Mouse (Mus musculus): ENCODE results near the gene Pga5. TPM values are rescaled to one million over a fixed set of nuclear protein-coding genes. Genes with fewer than 3 reads are reported as not detected.

Pga5 gene
- polyA plus RNA-seq, 1 experiment from 2014 or later: not detected

DNA sequence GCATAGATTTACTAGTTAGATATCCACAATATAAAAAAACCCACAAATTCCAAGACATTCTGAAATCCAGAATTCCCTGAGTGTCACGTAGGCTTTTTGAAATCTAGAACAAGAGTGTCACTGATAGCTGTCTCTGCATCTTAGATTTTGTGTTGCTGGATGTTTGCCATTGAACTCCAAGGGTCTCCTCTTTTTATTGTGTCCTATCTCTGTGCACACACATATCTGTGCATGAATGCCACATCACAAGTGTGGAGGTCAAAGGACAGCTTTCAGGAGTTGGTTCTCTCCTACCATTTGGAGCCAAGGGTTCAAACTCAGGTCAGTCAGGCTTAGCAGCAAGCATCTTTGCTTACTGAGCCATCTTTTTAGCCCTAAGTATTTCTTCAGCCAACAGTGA is 30.0 kb upstream of the Pga5 start:
- no peaks in the 10 kb centered on the region for H3K9me3 ChIP-seq (replicated peaks; ENCODE audit: control insufficient read depth, low read length)
- H3K27ac ChIP-seq (ENCODE audit: low read length): no peak overlapping the region
- no peak overlapping the region for H3K4me3 ChIP-seq (ENCODE audit: low read length)
- no peak overlapping the region for H3K9ac ChIP-seq (ENCODE audit: low read length)
- H3K36me3 ChIP-seq (ENCODE audit: control insufficient read depth, insufficient read depth): peaks cover 23% of the 10 kb centered on the region
- H3K27me3 ChIP-seq (ENCODE audit: control insufficient read depth, insufficient read depth, low read length): no peaks in the 10 kb centered on the region
- no peak overlapping the region for H3K4me2 ChIP-seq (ENCODE audit: low read depth, low read length)
- H3K4me1 ChIP-seq (ENCODE audit: control insufficient read depth, insufficient read depth, low read length): peaks cover 33% of the 10 kb centered on the region
- WGBS: 77% methylated on average over 1 of the region's 1 CpGs
- no peak for ATAC-seq (replicated peaks; ENCODE audit: extremely low read depth, insufficient read depth, low FRiP score)

DNA sequence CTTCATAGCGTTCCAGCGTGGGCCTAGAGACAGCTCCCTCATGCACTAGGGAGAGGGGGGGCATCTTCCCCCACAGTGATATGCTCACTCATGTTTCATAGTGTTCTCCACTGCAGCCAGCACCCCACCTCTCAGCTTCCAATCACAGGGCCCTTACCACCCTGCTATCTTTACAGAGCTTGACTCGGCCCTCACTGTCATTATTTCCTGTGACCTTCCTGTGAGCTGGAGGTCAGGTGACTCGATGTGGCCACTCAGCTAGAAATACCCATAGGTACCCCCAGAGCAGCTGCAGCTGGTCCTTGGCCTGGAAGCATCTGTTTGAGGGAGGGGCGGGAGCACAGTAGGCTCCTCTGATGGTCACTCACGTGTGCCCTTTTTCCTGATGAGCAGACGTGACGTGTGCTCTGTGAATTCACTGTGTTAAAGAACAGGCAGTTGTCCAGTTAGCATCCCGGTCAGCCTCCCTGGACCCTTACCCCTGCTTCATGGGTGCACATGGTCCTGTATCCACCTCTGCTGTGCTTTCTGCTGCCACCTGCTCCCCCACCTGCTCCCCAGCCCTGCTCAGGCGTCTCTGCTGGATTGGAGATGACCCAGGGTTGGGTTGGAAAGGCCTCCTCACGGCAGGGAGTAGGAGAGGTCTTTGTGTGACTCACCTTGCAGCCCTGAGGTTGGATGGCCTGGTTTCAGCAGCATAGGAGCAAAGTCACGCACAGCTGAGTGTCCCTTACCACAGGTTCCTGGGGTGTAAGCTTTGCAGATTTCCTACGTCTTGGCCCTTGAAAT is 29.4 kb upstream of the Pga5 start:
- H3K36me3 ChIP-seq (ENCODE audit: control insufficient read depth, insufficient read depth): peaks cover 17% of the 10 kb centered on the region
- no peak overlapping the region for H3K9ac ChIP-seq (ENCODE audit: low read length)
- no peaks in the 10 kb centered on the region for H3K9me3 ChIP-seq (replicated peaks; ENCODE audit: control insufficient read depth, low read length)
- WGBS: 68% methylated on average over 13 of the region's 13 CpGs
- H3K4me1 ChIP-seq (ENCODE audit: control insufficient read depth, insufficient read depth, low read length): peaks cover 35% of the 10 kb centered on the region
- H3K4me2 ChIP-seq (ENCODE audit: low read depth, low read length): no peak overlapping the region
- no peak overlapping the region for H3K4me3 ChIP-seq (ENCODE audit: low read length)
- H3K27ac ChIP-seq (ENCODE audit: low read length): no peak overlapping the region
- ATAC-seq (replicated peaks; ENCODE audit: extremely low read depth, insufficient read depth, low FRiP score): no peak
- no peaks in the 10 kb centered on the region for H3K27me3 ChIP-seq (ENCODE audit: control insufficient read depth, insufficient read depth, low read length)

DNA sequence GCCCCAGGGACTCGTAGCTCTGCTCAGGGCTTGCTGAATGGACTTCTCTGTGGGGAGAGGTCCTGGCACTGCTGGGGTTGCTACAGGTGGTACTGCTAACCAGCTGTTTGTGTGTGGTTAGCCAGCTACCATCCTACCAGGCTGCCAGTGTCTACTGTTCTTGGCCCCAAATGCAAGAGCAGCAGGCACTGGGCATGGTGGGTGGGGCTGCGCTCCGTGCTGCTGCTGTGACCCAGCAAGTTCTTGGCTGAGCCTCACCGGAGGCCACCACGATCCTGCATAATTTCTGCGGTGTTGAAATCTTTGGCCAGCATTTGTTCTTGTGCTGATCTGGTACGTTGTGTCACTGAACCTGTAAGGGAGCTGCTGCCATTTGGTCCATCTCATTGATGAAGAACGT is 25.6 kb upstream of the Pga5 start:
- Histone ChIP-seq H3K9me3 (replicated peaks; ENCODE audit: control insufficient read depth, low read length) (no peaks in the 10 kb centered on the region), H3K27ac (ENCODE audit: low read length) (no peak overlapping the region), H3K4me1 (ENCODE audit: control insufficient read depth, insufficient read depth, low read length) (peaks cover 42% of the 10 kb centered on the region), H3K9ac (ENCODE audit: low read length) (no peak overlapping the region), H3K4me3 (ENCODE audit: low read length) (no peak overlapping the region), H3K4me2 (ENCODE audit: low read depth, low read length) (no peak overlapping the region), H3K27me3 (ENCODE audit: control insufficient read depth, insufficient read depth, low read length) (no peaks in the 10 kb centered on the region), H3K36me3 (ENCODE audit: control insufficient read depth, insufficient read depth) (no peaks in the 10 kb centered on the region; the same call in 1 of the 2 replicates)
- no peak for ATAC-seq (replicated peaks; ENCODE audit: extremely low read depth, insufficient read depth, low FRiP score)
- 80% methylated on average over 8 of the region's 8 CpGs for WGBS

DNA sequence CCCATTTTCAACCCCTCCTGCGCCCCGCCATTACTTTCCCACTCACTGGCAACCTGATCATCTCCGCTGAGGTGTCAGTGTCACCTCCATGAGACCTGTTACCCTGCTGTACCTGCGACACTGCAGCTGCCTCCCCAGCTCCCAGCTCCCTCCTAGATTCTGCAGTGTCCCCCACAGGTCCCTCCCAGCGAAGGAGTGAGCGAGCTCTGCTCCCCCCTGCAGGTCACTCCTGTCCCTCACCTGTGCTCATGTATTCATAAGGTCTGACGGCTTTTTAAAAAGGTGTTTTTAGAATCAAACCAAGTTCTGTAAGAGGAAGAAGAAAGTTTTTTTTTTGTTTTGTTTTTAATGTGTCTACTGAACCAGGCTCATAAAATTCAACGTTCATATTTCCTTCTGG is 24.3 kb upstream of the Pga5 start:
- WGBS: 82% methylated on average over 8 of the region's 8 CpGs
- Histone ChIP-seq H3K27ac (ENCODE audit: low read length) (no peak overlapping the region), H3K4me3 (ENCODE audit: low read length) (no peak overlapping the region), H3K9me3 (replicated peaks; ENCODE audit: control insufficient read depth, low read length) (no peaks in the 10 kb centered on the region), H3K9ac (ENCODE audit: low read length) (no peak overlapping the region), H3K36me3 (ENCODE audit: control insufficient read depth, insufficient read depth) (no peaks in the 10 kb centered on the region), H3K4me1 (ENCODE audit: control insufficient read depth, insufficient read depth, low read length) (peaks cover 55% of the 10 kb centered on the region), H3K4me2 (ENCODE audit: low read depth, low read length) (no peak overlapping the region), H3K27me3 (ENCODE audit: control insufficient read depth, insufficient read depth, low read length) (no peaks in the 10 kb centered on the region)
- ATAC-seq (replicated peaks; ENCODE audit: extremely low read depth, insufficient read depth, low FRiP score): no peak

DNA sequence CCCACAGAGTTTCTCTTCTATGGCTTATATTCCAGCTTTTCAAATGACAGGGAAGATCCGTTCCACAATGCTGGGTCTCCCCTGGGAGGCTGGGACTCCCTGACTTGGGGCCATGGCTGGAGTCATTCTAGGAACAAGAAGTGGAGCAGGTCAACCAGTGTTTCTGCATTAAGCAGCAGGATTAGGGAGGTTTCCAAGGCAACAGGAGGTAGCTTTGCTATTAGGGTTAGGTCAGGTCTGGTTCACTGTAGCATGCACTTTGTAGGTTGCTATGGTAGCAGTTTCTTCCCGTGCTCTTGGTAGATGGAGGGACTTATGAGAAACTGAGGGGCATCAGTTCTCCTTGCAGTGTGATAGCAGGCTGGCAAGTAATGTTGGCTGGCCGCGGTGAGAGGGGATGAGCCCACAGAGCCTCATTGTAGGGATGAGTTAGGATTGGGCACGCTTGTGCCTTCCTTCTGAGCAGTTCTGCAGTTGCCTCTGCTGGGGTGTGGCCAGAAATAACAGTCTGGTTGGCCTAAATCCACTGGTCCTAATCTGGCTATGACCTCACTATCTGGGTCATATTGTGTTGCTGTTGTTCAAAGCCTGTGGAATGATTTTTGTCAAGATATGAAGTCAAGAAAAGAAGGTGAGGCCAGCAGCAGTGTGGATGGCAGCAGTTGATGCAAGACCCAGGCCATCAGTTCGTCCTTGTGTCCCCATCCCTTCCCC is 23.3 kb upstream of the Pga5 start:
- Histone ChIP-seq H3K27me3 (ENCODE audit: control insufficient read depth, insufficient read depth, low read length) (no peaks in the 10 kb centered on the region), H3K36me3 (ENCODE audit: control insufficient read depth, insufficient read depth) (no peaks in the 10 kb centered on the region), H3K4me2 (ENCODE audit: low read depth, low read length) (no peak overlapping the region), H3K9me3 (replicated peaks; ENCODE audit: control insufficient read depth, low read length) (no peaks in the 10 kb centered on the region), H3K27ac (ENCODE audit: low read length) (no peak overlapping the region), H3K9ac (ENCODE audit: low read length) (no peak overlapping the region), H3K4me3 (ENCODE audit: low read length) (no peak overlapping the region), H3K4me1 (ENCODE audit: control insufficient read depth, insufficient read depth, low read length) (peaks cover 54% of the 10 kb centered on the region)
- ATAC-seq (replicated peaks; ENCODE audit: extremely low read depth, insufficient read depth, low FRiP score): no peak
- WGBS: 68% methylated on average over 6 of the region's 6 CpGs

DNA sequence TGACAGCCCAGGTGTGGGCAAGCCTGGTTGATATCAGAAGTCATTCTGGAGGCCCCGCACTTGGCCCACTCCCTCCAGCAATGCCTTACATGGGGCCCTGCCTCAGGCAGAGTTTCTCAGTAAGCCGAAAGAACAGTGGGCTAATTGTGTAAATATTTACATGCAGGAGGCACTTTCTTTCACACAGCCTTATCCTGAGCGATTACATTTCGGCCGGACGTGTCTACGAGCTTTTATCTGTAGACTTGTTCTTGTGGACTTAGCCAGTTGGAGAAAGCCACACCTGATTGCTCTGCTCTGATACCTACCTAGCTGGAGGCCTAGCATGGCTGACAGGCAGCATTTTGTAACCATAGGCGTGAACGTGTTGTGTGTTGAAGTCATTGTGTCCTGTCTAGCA is 22.0 kb upstream of the Pga5 start:
- peaks cover 58% of the 10 kb centered on the region for H3K4me1 ChIP-seq (ENCODE audit: control insufficient read depth, insufficient read depth, low read length)
- no peak overlapping the region for H3K9ac ChIP-seq (ENCODE audit: low read length)
- no peaks in the 10 kb centered on the region for H3K9me3 ChIP-seq (replicated peaks; ENCODE audit: control insufficient read depth, low read length)
- H3K27ac ChIP-seq (ENCODE audit: low read length): no peak overlapping the region
- H3K27me3 ChIP-seq (ENCODE audit: control insufficient read depth, insufficient read depth, low read length): no peaks in the 10 kb centered on the region
- 41% methylated on average over 9 of the region's 9 CpGs for WGBS
- no peak overlapping the region for H3K4me2 ChIP-seq (ENCODE audit: low read depth, low read length)
- no peak for ATAC-seq (replicated peaks; ENCODE audit: extremely low read depth, insufficient read depth, low FRiP score)
- H3K36me3 ChIP-seq (ENCODE audit: control insufficient read depth, insufficient read depth): no peaks in the 10 kb centered on the region
- H3K4me3 ChIP-seq (ENCODE audit: low read length): no peak overlapping the region

DNA sequence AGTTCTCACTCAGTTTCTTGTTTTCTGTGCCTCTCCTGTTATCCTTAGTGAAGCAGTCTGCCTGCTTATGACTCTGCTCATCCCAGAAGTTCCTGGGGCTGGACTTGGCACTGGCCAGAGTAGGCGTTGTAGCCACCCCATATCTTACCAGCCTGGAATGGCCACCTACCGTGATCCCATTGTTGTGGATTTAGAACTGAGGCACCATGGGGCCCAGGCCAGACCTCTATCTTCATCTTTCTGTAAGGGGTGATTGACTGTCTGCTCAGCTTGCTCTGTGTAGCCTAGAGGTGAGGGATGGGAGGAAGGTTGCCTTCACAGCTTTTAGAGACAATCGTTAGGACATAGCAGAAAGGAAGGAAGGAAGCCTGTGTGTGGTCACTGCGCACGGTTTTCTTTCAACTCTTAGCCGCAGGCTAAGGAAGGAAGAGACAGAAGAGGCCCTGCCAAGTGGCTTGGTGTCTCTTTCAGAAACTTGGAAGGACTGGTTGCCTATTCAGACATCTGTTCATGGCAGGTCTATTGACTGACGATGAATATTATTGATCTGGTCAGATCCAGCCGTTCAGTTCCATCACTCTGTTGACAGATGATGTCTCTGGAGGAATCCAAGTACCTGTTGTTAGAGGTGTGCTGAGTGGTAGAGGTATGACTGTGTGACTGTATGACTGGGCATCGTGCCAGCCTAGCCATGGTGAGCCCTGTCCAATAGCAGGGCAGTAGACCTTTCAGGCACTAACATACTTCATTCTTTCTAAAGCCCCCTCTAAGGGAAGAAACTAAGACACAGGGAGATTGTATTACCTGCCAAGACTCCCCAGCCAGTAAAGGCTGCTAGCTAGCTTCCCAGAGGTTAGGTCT is 20.5 kb upstream of the Pga5 start:
- H3K36me3 ChIP-seq (ENCODE audit: control insufficient read depth, insufficient read depth): no peaks in the 10 kb centered on the region
- 66% methylated on average over 9 of the region's 9 CpGs for WGBS
- no peak for ATAC-seq (replicated peaks; ENCODE audit: extremely low read depth, insufficient read depth, low FRiP score)
- no peak overlapping the region for H3K4me2 ChIP-seq (ENCODE audit: low read depth, low read length)
- peak overlapping the region; percentile 24 for H3K27ac ChIP-seq (ENCODE audit: low read length)
- H3K9ac ChIP-seq (ENCODE audit: low read length): no peak overlapping the region
- H3K4me1 ChIP-seq (ENCODE audit: control insufficient read depth, insufficient read depth, low read length): peaks cover 58% of the 10 kb centered on the region
- no peaks in the 10 kb centered on the region for H3K9me3 ChIP-seq (replicated peaks; ENCODE audit: control insufficient read depth, low read length)
- H3K4me3 ChIP-seq (ENCODE audit: low read length): no peak overlapping the region
- H3K27me3 ChIP-seq (ENCODE audit: control insufficient read depth, insufficient read depth, low read length): no peaks in the 10 kb centered on the region

DNA sequence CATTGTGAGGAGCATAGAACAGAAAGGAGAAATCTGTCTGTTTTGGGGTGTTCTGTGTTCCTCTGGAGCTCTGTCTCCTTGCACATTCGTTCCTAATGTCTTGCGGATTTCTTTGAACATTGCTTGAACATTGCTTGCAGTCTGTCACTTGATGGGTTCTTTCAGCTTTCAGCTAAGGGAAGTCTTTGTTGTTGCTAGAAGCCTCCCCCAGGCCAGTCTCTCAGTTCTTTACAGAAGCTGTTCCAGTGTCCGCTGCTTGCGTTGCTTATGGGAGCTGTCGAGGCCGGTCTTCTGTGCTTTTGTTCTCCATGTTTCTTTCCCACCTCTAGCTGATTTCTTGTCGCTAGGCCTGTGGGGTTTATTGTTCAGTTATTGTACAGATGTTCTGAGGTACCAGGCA is 17.9 kb upstream of the Pga5 start:
- Histone ChIP-seq H3K27ac (ENCODE audit: low read length) (peak overlapping the region; percentile 35; the same call in 1 of the 2 replicates), H3K4me1 (ENCODE audit: control insufficient read depth, insufficient read depth, low read length) (peaks cover 53% of the 10 kb centered on the region), H3K9ac (ENCODE audit: low read length) (0 out of 2 replicates have a peak overlapping the region, but pooled peaks have one; percentile 20), H3K36me3 (ENCODE audit: control insufficient read depth, insufficient read depth) (no peaks in the 10 kb centered on the region), H3K27me3 (ENCODE audit: control insufficient read depth, insufficient read depth, low read length) (no peaks in the 10 kb centered on the region), H3K4me2 (ENCODE audit: low read depth, low read length) (peak overlapping the region; percentile 2; the same call in 1 of the 2 replicates), H3K4me3 (ENCODE audit: low read length) (no peak overlapping the region), H3K9me3 (replicated peaks; ENCODE audit: control insufficient read depth, low read length) (no peaks in the 10 kb centered on the region)
- 52% methylated on average over 7 of the region's 7 CpGs for WGBS
- no peak for ATAC-seq (replicated peaks; ENCODE audit: extremely low read depth, insufficient read depth, low FRiP score)

Data from heart, embryonic 16.5 days (tissue).